Mouse (Mus musculus) midbrain, embryonic 14.5 days (tissue): ENCODE results near the gene Slco3a1. TPM values are rescaled to one million over a fixed set of nuclear protein-coding genes. Genes with fewer than 3 reads are reported as not detected.

ENCODE experiments used
- ATAC-seq: fragments of 200-750 bp; cut with Nextera tagmentation; 2 replicates; pipeline ENCODE4 v1.8.0; 2017; ENCODE audit warnings: moderate number of reproducible peaks, moderate library complexity; ENCODE audit not compliant: low FRiP score, low TSS enrichment
- DNase-seq: peaks from one replicate; pipeline ENCODE4 v3.0.0-alpha.2; 2015
- H3K27ac ChIP-seq: fragments of 300-500 bp; sonication (generic); replicated peaks from 2 replicates; pipeline ENCODE4 v1.5.1; 2014; ENCODE audit warnings: mild to moderate bottlenecking, low read depth, low read length, moderate library complexity
- H3K27me3 ChIP-seq: fragments of 300-500 bp; sonication (generic); 2 replicates; pipeline ENCODE4 v1.6.1; 2014; ENCODE audit warnings: low read length, control low read depth, mixed read lengths; ENCODE audit not compliant: control insufficient read depth, insufficient read depth
- H3K36me3 ChIP-seq: fragments of 300-500 bp; sonication (generic); 2 replicates; pipeline ENCODE4 v1.6.1; 2014; ENCODE audit warnings: low read length, control low read depth; ENCODE audit not compliant: control insufficient read depth, insufficient read depth
- H3K4me1 ChIP-seq: fragments of 300-500 bp; sonication (generic); 2 replicates; pipeline ENCODE4 v1.6.1; 2014; ENCODE audit warnings: mild to moderate bottlenecking, antibody characterized with exemption, low read length, control low read depth; ENCODE audit not compliant: control insufficient read depth, insufficient read depth
- H3K4me2 ChIP-seq: fragments of 300-500 bp; sonication (generic); 2 replicates; pipeline ENCODE4 v1.6.1; 2014; ENCODE audit warnings: mild to moderate bottlenecking, low read length, moderate library complexity
- H3K4me3 ChIP-seq: fragments of 300-500 bp; sonication (generic); replicated peaks from 2 replicates; pipeline ENCODE4 v1.5.1; 2014; ENCODE audit warnings: low read depth, low read length
- H3K9ac ChIP-seq: fragments of 300-500 bp; sonication (generic); replicated peaks from 2 replicates; pipeline ENCODE4 v1.6.1; 2014; ENCODE audit warnings: mild to moderate bottlenecking, low read length, moderate library complexity
- H3K9me3 ChIP-seq: fragments of 300-500 bp; sonication (generic); 2 replicates; pipeline ENCODE4 v1.6.1; 2016; ENCODE audit warnings: low read length, control low read depth, mixed read lengths; ENCODE audit not compliant: control insufficient read depth
- WGBS: fragments of 180-500 bp; shearing (Covaris S2); extraction: QIAGEN DNeasy Blood & Tissue Kit; methylation state at CpG from one replicate; pipeline ENCODE4 v1.1.7; 2014; 5-methylcytosine and 5-hydroxymethylcytosine counted together
- polyA plus RNA-seq: library from polyadenylated mRNA; unstranded; fragments of >200 nt; fragmentation: Nextera tagmentation; extraction: Ambion mirVana; gene quantifications from 2 replicates; pipeline ENCODE4 v1.2.1, GENCODE M21; 2014

The Slco3a1 gene
- polyA plus RNA-seq, 1 experiment from 2014 or later: 18.9 TPM

DNA sequence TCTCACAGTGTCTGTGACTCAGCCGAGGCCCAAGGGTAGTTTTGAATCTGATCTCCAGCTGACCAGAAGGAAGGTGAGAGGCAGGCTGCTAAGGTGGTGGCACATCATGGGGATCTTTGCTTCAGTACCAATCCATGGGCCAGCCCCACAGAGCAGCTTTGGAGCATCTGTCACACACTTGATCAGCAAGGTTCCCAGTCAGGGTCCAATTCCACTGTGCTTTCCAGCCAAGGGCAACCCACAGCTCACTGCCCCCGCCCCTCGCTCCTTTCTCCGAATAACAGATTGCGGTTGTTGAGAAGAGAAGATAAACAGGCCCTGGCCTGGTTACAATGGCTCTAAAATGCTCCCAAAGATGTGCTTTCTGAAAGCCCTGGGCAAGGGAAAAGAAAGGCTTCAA is 47.7 kb downstream of the Slco3a1 start:
- ATAC-seq: no peak
- Histone ChIP-seq H3K4me1 (0 out of 2 replicates have a peak, but pooled peaks cover 3% of the 10 kb centered on the region), H3K27me3 (no peaks in the 10 kb centered on the region), H3K9me3 (peaks cover 4% of the 10 kb centered on the region; the same call in 1 of the 2 replicates), H3K4me2 (no peak overlapping the region), H3K27ac (no peak overlapping the region), H3K36me3 (0 out of 2 replicates have a peak, but pooled peaks cover 3% of the 10 kb centered on the region), H3K9ac (no peak overlapping the region), H3K4me3 (no peak overlapping the region)
- DNase-seq: no peak
- 90% methylated on average over 5 of the region's 5 CpGs for WGBS

- H3K4me2 ChIP-seq: no peak overlapping the region
- H3K27me3 ChIP-seq: no peaks in the 10 kb centered on the region
- WGBS: 67% methylated on average over 10 of the region's 10 CpGs
- DNase-seq (no peak), ATAC-seq (no peak)
- peaks cover 4% of the 10 kb centered on the region; the same call in 1 of the 2 replicates for H3K9me3 ChIP-seq
- H3K9ac ChIP-seq: no peak overlapping the region
- 0 out of 2 replicates have a peak, but pooled peaks cover 3% of the 10 kb centered on the region for H3K36me3 ChIP-seq
- H3K4me3 ChIP-seq: no peak overlapping the region
- H3K4me1 ChIP-seq: 0 out of 2 replicates have a peak, but pooled peaks cover under 1% of the 10 kb centered on the region
- no peak overlapping the region for H3K27ac ChIP-seq
These were observed 48.9 kb downstream of the Slco3a1 start for GRCm38 (mm10) chr7:74505635-74506034.

- H3K27me3 ChIP-seq: no peaks in the 10 kb centered on the region
- no peak overlapping the region for H3K4me3 ChIP-seq
- 0 out of 2 replicates have a peak, but pooled peaks cover 3% of the 10 kb centered on the region for H3K36me3 ChIP-seq
- no peak overlapping the region for H3K27ac ChIP-seq
- peaks cover 4% of the 10 kb centered on the region; the same call in 1 of the 2 replicates for H3K9me3 ChIP-seq
- WGBS: 33% methylated on average over 10 of the region's 10 CpGs
- no peaks in the 10 kb centered on the region for H3K4me1 ChIP-seq
- H3K4me2 ChIP-seq: no peak overlapping the region
- ATAC-seq (no peak), DNase-seq (peak; percentile 36)
- H3K9ac ChIP-seq: no peak overlapping the region
These were observed 53.4 kb downstream of the Slco3a1 start for GRCm38 (mm10) chr7:74501187-74501586.

DNA sequence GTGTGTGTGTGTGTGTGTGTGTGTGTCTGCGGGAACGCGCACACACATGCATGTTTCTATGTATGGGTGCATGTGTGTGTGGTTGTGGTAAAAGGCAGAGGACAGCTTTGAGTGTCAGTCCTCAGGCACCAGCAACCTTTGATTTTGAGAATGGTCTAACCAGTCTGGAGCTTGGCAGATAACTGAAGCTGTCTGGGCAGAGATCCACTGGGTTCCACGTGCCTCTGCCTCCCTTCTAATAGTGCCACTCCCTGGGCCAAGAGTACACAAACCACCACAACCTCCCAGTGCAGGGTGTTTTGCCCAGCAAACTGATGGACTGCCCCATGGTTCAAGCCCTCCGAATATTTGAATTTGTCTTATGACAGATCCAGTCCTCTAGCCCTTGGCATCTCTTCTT is 55.1 kb downstream of the Slco3a1 start:
- Histone ChIP-seq H3K4me2 (no peak overlapping the region), H3K27ac (no peak overlapping the region), H3K4me3 (no peak overlapping the region), H3K4me1 (no peaks in the 10 kb centered on the region), H3K9me3 (peaks cover 4% of the 10 kb centered on the region; the same call in 1 of the 2 replicates), H3K27me3 (no peaks in the 10 kb centered on the region), H3K9ac (no peak overlapping the region), H3K36me3 (0 out of 2 replicates have a peak, but pooled peaks cover 3% of the 10 kb centered on the region)
- no peak for ATAC-seq
- no peak for DNase-seq
- 96% methylated on average over 5 of the region's 5 CpGs for WGBS

DNA sequence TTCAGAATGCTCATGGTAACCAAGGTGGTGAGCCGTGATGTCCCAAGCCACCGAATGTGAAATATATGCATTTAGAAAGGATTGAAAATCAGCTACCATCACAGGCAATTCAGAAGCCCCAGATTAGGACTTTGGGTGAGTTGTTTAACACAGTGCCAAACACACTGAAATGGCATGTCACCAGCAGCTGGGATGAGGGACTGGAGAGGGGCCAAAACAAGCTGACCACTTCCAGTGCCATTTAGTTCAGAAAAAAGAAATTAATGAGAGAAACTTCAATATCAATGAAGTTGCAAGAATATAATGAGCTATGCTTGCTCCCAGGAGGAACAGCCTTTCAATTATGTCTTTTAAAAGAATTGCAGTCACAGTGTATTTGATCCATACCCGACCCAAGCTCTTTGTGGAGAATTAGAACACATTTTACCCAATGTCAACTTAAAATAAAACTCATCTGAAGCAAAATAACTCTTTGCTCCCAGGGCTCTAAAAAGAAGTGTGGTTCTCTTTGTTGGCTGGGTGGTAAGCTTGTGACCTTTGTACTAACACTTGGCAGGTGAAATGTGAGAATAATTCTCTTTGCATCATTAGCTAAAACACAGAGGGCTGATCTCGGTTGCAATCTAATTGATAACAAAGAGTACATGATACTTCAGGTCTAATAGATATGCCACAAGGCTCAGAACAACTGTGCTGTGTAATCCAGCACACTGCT is 56.2 kb downstream of the Slco3a1 start:
- Histone ChIP-seq H3K27me3 (no peaks in the 10 kb centered on the region), H3K4me3 (no peak overlapping the region), H3K9ac (no peak overlapping the region), H3K4me2 (no peak overlapping the region), H3K4me1 (no peaks in the 10 kb centered on the region), H3K36me3 (no peaks in the 10 kb centered on the region), H3K27ac (no peak overlapping the region), H3K9me3 (no peaks in the 10 kb centered on the region)
- ATAC-seq (no peak), DNase-seq (no peak)
- WGBS: 79% methylated on average over 4 of the region's 4 CpGs

DNA sequence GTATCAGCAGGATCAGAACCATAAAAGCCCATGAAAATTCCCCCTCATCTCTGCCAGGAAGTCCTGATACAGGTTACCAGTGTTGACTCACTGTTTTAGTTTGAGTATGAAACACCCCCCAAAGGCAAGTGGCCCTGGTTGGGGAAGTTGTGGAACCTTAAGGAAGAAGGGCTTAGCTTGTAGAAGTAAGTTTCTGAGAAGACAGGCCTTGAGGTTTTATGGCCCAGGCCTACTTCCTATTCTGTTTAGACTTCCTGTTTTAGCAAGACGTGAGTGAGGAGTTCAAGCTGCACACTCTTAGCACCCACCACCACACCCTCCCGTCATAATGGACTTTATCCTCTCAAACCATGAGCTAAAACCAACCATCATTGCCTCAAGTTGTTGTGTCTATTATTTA is 57.4 kb downstream of the Slco3a1 start:
- H3K27me3 ChIP-seq: no peaks in the 10 kb centered on the region
- no peak overlapping the region for H3K9ac ChIP-seq
- no peak overlapping the region for H3K4me3 ChIP-seq
- 86% methylated on average over 2 of the region's 2 CpGs for WGBS
- H3K27ac ChIP-seq: no peak overlapping the region
- no peak for DNase-seq
- no peaks in the 10 kb centered on the region for H3K36me3 ChIP-seq
- no peaks in the 10 kb centered on the region for H3K4me1 ChIP-seq
- H3K4me2 ChIP-seq: no peak overlapping the region
- no peaks in the 10 kb centered on the region for H3K9me3 ChIP-seq
- ATAC-seq: no peak

DNA sequence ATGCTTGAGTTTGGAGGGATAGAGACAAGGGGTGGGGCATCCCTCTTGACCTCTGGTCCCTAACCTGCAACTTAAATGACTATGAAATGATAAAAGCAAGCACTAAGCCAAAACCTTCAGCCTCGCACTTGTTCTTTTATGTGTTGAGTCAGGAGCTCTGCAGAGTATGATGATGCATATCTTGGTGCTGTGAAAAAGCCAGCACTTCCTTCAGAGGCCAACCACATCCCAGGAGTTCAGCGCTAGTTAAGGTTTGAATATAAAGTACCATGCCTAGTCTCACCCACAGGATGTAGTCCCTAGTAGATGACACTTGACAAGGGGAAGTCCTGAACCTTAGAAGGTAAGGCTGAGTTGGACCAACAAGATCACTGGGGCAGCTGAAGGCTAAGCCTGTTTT is 59.1 kb downstream of the Slco3a1 start:
- Histone ChIP-seq H3K27ac (no peak overlapping the region), H3K4me2 (no peak overlapping the region), H3K9me3 (no peaks in the 10 kb centered on the region), H3K27me3 (no peaks in the 10 kb centered on the region), H3K4me3 (no peak overlapping the region), H3K36me3 (no peaks in the 10 kb centered on the region), H3K4me1 (no peaks in the 10 kb centered on the region), H3K9ac (no peak overlapping the region)
- DNase-seq: no peak
- WGBS: 91% methylated on average over 2 of the region's 2 CpGs
- ATAC-seq: no peak

DNA sequence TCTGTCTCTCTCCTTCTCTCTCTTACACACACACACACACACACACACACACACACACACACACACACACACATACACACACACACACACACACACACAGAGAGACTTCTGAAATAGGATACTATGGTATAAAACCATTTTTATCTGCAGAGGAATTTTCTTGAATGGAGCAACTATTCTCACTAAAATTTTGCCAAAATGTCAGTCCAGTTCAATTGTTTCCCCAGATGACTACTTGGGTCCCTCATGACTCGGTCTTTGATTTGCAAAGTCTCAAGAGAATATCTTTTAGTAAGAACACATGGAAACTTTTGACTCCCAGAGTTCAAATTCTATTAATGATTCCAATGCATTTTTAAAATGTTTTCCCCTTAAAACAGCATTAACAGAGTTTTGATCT is 60.8 kb downstream of the Slco3a1 start:
- WGBS: 85% methylated on average over 1 of the region's 1 CpGs
- Histone ChIP-seq H3K9me3 (no peaks in the 10 kb centered on the region), H3K4me3 (no peak overlapping the region), H3K27ac (no peak overlapping the region), H3K27me3 (no peaks in the 10 kb centered on the region), H3K9ac (no peak overlapping the region), H3K4me2 (no peak overlapping the region), H3K4me1 (no peaks in the 10 kb centered on the region), H3K36me3 (no peaks in the 10 kb centered on the region)
- ATAC-seq (no peak), DNase-seq (no peak)

DNA sequence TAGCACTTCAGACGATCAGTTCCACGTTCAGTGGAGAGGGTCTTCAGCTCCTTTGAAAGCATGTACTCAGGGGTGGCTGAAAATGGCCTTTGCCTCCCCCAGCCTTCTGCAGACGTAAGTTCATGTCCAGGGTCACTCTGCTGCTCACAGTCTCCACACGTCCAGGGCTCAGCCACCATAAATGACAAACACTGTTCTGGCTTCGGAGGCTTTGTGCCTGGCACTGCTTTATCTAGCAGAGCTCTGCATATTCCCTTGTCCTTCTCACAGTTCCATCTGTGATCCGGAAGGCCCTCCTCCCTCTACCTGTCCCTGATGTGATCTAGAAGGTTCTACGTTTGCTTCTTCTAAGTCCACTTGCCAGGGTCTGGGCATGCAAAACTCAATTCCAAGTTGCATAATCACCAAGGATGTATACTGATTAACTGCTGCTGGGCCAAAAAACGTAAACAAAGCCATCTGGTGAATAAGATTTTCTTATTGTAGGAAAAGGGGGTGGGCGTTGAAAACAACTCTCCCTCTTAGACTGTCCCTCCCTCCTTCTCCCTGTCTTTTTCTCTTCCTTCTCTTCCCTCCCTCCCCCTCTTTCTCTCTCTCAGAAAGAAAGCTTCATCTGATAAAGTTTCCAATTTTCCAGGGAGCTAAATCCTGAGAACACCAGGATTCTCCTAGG is 62.8 kb downstream of the Slco3a1 start:
- H3K4me3 ChIP-seq: no peak overlapping the region
- no peaks in the 10 kb centered on the region for H3K4me1 ChIP-seq
- DNase-seq (no peak), ATAC-seq (no peak)
- no peaks in the 10 kb centered on the region for H3K27me3 ChIP-seq
- WGBS: 82% methylated on average over 9 of the region's 9 CpGs
- H3K27ac ChIP-seq: no peak overlapping the region
- H3K9me3 ChIP-seq: no peaks in the 10 kb centered on the region
- H3K9ac ChIP-seq: no peak overlapping the region
- no peaks in the 10 kb centered on the region for H3K36me3 ChIP-seq
- H3K4me2 ChIP-seq: no peak overlapping the region
